Mouse (Mus musculus) layer of hippocampus, adult 9-11 months (tissue): ENCODE measurements around the gene Chrm3.

Experiments used
- DNase-seq: peaks from one replicate; pipeline ENCODE4 v3.0.0; 2022

Gene Chrm3

DNA sequence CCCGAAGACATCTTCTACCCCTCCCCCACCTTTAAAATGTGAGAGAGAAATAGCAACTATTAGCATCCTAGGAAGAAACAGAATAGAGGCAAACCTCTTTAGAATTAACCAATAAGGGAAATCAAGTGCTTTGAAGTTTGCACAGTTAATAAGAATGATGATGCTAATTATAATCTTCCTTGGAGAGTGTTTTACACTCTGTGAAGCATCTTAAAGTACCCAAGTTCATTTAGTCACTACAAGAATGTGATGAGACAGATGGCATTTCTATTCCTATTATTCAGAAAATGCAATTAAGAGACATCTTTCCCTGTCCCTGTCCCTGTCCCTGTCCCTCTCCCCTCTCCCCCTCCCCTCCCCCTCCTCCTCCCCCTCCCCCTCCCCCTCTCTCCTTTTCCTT lies 382.9 kb downstream of the Chrm3 start:
- DNase-seq, result no peak

DNA sequence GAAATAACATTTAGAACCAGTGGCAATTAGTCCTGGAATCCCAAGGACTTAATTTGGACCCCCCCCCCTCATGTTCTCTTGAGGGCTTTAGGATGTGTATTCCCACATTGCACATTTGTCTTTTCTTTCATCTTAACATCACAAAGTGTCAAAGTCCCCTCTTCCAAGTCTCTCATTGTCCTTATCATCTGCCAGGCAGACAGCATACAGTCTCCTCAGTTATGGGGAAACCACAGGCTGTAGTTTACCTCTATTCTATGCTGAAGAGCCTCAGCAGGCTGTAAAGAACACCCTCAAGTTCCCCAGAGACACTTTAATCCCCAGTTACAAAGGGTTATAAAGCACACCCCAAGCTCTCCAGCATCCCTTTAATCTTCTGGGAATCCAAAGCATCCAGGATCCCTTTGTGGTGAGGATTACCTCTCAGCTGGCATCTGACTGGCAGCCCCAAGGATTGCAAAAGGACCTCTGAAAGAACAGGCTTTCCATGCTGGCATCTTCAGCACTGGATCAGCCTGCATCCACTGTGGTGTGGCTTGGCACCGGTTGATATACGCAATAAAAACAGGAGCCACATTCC lies 386.8 kb downstream of the Chrm3 start:
- DNase-seq, result no peak

DNA sequence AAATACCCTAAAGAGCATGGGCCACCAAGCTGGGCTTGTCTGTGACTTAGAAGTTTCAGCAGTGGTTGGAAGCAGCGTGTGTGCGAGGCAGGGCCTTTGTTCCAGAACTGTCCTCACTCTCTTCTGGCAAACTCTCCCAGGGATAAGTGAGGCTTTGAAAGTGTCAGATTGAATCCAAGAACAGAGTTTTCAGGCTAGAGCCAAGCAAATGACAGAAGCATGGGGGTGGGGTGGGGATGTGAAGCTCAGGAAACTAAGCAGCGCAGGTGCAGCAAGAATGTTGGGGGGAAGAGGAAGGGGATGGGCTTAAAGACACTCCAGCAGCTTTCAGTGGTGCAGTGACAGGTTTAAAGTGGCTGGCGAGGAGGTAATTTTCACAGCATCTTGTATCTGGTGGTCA lies 388.8 kb downstream of the Chrm3 start:
- no peak for DNase-seq

DNA sequence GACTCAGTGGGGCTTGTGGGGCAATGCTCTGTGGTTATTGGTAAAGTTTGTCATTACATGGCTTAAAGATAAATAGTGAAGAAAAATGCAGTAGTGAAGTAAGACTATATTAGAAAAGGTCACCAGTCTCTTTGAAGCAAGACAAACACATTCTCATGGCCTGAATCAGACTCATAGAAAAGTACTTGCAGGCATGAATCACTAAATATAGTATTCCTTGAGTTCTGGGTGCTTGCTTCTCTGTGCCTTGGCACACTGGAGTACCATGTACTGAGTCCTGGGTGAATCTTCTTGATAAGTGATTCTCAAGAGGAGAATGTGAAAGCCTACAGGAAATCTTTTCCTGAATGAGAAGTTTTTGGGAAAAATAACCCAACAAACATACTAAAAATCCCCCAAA lies 408.0 kb downstream of the Chrm3 start:
- DNase-seq, result no peak

DNA sequence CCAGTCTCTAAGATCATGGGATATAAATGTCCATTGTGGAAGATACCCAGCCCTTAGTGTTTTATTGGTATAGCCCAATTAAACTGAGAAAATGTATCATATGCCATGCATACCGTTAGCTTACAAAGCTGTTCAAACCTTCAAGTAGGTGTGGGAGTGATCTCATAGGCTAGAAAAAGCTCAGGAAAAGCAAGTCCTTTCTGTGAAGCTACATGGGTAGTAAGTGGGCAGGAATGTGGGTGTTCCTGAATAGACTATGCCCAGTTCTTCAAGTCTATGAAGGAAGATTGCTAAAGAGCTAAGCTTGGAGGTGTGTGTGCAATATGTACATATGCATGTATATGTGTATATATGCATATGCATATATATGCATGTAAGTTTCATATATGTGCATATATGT lies 409.3 kb downstream of the Chrm3 start:
- no peak for DNase-seq

DNA sequence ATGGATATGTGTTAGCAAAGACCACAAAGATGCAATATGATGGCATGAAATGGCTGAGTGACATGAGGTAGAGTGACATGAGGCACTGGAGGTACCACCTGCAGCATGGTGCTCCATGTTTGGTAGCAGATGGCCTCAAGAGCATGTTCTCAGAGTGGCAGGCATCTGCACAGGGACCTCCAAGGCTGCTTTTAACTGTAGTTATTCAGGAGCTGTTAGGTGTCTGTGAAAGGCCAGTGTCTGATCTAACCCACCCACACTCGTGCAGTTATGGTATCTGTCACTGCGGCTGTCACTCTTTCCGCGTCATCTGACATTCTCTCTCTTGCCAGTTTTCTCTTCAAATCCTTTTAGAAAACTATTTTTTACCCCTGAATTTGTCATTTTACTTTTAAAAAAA lies 411.6 kb downstream of the Chrm3 start:
- peak; percentile 47 for DNase-seq

DNA sequence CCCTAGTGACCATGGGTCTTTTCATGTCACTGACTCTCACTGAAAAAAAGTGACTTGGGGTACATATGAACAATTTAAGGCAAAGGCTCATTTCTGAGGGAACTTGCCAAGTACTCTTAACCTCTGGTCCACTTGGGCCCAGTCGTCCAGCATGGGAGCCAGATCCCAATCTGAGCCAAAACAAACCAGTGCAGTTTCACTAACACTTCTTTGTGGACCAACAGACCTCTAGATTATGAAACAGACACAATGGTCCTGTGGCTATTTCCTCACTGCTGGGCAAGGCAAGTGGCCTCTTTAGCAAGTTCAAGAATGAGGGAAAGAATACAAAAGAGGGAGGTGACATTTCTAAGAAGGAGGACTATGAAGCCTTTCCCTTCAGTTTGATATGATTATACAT lies 420.5 kb downstream of the Chrm3 start:
- DNase-seq, result no peak

DNA sequence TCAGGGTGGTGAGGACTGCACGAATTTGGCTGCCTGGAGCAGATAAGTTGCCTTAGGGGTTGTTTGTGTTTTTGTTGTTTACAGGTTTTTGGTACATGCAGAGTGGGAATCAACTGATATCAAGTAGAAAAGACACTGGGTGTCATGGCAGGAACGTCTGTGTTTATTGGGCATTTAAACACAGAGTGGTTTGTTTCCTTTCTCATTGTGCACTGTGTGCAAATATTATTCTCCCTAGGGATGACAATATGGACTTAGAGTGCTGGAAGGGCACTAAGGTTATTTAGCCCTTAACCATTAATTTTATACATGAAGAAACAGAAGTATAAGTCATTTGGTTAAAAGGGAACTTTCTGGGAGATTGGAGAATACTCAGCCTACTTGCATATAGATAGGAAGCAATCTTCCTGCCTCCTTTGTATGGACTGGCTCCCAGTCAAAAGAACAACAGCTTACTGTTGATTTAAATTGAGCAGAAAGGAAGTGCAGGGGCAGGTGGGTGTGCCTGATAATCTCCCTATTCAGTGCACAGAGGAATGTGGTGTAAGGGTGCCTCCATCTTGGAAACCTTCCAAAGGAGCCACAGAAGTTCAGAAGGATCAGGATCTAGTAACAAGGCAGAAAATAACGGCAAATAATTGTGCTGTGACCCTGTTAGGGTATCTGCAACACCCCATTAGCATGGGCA lies 421.7 kb downstream of the Chrm3 start:
- no peak for DNase-seq

DNA sequence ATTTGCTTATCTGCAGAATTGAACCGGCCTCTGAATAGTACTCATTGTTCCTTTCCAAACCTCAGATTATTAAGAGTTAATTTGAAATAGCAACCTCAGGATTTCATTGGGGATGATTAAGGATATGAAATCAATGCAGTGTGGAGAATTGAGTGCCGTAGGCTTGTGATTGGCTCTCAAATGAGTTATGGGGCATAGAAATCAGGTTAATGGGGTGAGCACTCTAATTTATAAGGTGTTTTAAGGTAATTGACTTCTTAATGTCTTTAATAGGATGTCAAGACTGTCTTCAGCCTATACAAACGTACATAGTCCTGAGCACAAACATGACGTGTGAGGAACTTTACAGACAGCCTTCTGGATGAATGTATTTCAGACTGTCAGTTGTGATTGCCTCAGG lies 427.9 kb downstream of the Chrm3 start:
- no peak for DNase-seq

DNA sequence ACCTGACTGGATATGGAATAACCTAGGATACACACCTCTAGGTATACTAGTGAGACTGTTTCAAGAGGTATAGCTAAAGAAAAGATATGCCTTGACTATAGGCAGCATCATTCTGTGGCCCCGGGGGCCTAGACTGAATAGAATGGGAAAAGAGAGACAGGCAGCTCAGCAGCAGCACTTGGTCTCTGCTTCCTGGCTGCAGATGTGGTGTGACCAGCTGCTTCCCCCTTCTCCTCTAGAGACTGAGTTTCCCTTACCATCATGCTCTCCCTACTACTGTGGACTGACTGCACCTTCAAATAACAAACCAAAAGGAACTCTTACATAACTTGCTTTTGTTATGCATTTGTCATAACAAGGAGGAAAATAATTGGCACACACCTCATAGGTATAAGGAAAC lies 430.0 kb downstream of the Chrm3 start:
- DNase-seq, result no peak

DNA sequence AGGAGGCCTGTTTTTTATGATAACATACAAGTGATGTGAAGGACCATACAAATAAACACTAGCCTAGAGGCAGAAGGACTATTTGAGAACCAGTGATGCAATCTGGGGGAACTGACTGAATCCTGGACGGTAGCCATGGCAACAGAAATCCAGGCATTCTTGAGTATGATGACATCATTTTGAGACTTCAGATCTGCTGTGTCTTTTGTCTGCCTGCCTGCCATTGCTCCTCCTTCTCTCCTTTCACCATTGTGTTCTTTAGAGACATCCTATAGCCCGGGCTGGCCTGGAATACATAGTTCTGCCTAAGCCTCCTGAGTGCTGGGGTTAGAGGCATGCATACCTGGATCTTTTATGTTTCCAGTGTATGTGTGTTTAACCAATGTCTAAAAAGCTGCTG lies 430.7 kb downstream of the Chrm3 start:
- peak; percentile 24 for DNase-seq

DNA sequence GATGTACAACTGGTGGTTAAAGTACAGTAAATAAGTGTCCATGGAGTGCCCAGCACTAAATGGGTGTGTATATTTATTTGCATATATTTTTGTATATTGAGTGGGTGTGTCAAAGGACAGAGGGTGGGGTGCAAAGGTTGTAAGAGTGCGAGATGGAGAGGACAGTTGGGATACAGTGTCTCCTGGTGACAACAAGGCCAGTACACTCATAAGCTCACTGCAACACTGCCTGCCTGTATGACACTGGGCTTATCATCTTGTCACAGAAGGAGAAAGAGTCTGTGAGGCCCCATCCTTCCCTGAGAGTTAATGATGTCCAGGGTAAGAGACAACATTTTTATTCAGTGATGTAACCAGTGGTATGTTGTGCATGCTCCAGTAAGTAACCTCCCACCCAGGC lies 439.5 kb downstream of the Chrm3 start:
- DNase-seq, result no peak

DNA sequence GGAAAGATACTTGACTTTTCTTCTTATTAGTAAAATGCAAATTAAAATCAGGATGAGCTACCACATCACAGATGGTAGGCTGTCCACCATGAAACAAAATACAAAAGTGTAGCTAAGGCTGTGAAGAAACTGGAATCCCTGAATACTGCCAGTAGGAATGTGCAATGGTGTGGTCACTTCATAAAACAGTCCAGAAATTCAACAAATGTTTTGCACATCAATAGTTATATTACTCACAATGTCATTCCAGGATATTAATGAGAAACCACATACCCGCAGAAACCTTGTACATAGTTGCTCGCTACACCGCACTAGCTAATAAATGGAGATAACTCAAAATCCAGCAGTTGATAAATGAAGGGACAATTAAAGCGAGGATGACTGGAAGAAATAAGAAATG lies 447.9 kb downstream of the Chrm3 start:
- no peak for DNase-seq

DNA sequence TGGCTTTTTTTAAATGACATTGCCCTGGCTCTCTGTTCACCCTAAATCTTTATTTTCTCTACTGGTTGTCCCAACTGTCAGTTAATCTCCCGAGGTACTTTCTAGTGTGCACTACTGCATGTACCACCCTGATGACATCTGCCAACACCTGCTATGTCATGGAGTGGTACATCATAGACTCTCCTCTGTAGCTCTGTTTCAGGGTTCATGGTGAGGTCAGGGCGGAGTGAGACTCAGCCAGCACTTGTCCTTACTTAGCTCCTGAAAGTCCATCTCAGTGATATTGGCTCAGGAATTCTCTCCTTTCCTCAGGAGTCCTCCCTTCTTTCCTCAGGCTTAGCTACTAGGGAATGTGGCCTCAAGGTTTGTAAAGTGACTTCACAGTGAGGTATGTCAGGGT lies 451.9 kb downstream of the Chrm3 start:
- no peak for DNase-seq

DNA sequence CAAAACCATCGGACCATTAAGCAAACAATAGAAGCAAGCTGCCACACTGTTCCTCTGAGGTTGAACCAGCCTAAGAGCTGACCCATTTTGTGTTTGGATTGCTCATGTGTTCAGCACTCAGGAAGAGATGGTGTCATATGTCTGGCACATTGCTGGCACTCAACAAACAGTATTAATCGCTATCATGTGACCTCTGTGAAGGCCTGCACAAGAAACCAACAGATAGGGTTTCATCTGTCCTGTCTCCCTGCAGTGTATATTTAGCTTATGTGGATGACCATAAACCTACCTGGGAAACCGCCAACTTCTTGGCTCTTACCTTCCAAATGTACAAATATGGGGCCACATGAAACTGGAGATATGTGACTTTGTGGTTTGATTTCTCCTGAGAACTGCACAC lies 453.4 kb downstream of the Chrm3 start:
- no peak for DNase-seq

DNA sequence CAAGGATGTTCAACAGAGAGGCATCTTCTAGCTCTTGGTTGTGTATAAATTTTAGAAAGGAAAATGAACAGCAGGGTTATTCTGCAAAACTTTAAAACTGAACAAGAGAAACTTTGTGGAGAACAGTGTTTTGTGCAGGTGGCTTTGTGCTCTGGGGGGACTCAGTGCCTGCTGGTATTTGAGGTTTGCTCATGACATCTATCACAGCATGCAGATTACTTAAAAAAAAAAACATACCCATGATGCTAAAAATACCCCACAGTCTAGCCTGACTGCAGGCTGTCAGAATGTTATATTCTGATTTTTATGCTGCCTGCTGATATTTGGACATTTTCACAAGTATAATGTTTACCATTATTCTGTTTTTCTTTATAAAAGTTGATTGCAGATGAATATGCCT lies 456.2 kb downstream of the Chrm3 start:
- no peak for DNase-seq

DNA sequence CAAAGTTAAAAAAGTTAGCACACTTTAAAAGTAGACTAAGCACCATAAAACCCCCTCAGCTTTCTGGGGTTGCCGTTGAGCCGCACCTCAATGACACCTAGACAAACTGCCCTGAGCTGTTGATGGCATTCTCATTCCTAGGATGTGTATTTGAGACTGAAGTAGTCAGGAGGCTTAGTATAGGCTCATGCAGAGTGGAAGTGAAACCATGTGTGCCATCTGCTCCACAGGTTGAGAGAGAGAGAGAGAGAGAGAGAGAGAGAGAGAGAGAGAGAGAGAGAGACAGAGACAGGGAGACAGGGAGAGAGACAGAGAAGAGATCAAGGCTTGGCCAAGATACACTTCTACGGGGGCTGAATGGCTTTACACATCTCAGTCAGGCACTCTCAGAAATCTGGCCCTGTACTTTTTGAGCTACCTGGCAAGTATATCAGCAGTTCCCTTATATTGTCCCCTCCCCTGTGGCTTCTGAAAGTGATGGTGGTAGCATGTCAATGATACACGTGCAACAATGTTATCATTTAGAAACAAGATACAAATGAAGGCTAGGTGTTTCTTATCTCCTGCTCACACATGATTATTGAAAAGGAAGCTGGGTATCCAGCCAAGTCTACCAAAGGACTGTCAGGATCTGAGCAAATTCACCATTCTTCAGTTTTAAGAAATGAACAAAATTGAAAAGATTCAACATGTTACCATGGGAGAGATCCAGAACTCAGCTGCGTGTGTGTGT lies 459.8 kb downstream of the Chrm3 start:
- DNase-seq, result no peak

DNA sequence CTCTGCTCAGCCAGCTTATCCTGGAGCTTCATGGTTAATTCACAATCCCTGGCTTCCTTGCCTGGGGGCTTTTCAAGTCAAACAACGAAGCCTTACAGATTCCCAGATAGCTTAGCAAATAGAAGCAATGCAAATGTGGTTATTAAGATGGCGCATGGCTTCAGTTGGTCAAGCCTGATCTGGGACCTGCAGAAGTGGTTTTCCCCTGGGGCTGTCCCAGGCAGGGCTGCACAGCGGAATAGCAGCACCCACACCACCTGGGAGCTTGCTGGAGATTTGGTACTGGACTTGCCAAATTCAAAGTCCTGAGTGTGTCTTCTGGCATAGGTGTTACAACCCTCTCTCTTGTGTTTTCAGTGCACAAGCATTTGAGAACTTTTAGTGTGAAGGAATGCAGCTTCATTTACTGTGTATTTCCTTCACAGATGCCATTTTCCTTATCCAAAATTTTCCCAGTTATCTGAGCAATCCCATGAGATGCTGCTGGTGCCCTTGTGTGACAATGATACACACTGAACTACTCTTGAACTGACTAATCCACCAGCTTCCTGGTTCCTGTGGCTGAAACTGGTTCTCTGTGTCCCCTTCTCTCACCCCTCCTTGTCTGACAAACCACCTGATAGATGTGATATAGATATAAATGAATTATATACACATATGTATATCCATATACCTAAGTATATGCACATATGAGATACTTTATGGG lies 461.8 kb downstream of the Chrm3 start:
- DNase-seq, result no peak

DNA sequence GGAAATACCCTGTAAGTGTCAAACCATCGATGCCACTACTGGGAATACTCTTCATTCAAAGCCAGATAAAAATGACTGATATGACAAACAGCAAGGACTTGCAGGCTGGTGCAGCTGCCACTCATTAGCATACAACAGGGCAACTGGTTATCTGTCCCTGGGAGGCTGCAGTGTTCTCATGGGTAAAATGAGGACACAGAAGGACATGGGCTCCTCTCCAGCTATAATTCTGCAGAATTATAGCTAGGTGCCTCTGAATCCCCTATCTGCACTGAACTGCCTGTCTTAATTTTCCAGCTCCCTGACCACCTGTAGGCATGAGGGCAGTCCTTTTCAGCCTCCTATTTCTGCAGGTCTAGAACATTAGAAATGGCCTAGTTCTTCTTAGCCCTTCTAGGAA lies 463.4 kb downstream of the Chrm3 start:
- DNase-seq, result no peak

DNA sequence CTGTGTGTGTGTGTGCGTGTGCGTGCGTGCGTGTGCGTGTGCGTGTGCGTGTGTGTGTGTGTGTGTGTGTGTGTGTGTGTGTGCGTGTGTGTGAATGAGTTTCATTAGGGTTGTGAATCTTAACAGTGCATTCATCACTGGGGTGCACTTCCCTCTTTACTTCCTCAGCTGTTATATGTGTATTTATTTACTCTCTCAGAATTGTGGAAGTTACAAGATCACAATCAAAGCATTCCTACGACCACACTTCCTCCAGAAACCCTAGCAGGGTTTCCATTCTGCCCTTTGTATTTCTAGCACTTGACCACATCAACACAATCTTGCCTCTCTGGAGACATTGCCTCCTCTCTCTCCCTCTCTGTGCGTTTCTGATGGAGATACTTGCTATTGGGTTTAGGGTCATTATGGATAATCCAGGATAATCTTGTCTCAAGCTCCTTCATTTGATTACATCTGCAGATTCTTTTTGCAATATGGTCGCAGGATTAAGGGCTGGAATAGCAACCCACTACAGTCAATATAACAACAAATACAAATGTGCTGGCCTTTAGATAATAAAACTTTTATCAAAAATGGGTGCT lies 465.5 kb downstream of the Chrm3 start:
- no peak for DNase-seq

DNA sequence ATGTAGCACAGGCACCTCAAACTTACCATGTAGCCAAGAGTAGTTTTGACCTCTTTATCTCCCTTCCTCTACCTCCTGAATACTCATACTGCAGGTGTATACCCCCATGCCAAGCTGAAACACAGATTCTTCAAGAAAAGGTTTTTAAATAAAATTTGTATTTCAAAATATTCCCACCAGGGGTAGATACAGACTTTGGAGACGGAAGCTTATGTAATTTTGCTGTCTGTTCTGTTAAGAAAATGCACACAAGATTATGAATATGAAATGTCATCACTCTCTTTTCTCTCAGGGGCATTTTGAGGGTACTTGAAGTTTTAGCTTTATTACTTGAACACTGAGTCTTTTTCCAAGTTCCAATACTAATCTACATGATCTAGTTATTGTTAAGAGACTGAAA lies 469.6 kb downstream of the Chrm3 start:
- DNase-seq, result no peak

DNA sequence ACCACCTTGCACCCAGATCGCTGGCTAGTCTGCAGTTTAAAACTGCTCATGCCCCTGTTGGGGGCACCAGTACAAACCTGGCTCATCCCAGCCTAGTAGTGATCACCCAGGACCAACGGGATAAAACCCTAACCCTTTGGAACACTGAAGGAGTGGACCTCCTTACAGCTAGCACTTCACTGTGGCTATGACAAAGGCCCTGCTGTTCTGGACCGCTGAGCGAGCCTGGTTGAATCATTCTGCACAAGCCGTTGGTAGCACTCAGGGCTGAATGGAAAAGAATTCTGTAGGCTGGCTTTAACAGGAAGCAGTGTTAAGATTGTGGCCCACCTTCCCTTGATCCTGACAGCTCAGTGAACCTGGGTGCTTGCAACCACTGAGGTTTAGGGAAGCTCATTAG lies 470.2 kb downstream of the Chrm3 start:
- DNase-seq, result no peak

DNA sequence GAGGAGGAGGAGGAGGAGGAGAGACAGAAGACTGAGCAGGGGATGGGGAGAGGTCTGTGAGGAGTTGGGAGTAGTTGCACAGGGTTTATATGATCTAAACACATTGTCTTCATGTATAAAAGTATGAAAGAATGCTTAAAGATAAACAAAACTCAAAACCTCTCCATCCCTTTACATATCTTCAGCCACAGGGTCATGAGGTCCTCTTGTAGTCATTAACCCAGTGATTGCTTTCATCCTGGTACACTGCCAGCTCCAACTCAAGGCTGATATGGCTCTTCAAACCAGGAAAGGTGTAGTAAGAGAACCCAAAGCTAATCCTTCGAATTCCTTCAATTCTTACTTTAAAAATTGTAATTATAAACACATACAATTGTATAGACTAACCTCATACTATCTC lies 470.7 kb downstream of the Chrm3 start:
- no peak for DNase-seq

DNA sequence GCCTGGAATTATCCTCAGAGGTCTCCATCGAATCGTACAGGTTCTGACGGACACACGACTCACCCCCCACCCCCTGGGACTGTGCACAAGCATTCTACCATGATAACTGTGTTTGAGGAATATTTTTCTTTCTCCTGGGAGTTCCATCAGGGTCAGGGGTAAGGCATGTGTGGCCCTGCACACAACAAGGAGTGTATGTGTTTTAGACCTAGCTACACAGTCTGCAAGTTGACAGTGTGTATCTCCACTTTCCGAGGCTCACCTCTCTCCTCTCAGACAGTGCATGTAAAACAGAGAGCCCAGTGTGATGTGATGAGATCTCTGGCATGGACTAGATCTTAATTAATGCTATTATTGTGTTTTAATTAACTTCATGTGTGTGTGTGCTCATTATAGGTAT lies 472.4 kb downstream of the Chrm3 start:
- DNase-seq, result no peak
